Mouse (Mus musculus) kidney, postnatal 36 days (tissue): ENCODE results near the gene Cuta.
"Not testable (repeated sequence)": the region's sequence is repeated elsewhere in the genome, so short reads cannot be mapped to it uniquely, and the experiment has no call there.

Experiments used
- DNase-seq, 2 experiments: peaks; one replicate each; pipeline ENCODE4 v3.0.0; 2021 to 2022; ENCODE audit warnings: mixed read lengths in 2 of 2

Cuta gene

DNA sequence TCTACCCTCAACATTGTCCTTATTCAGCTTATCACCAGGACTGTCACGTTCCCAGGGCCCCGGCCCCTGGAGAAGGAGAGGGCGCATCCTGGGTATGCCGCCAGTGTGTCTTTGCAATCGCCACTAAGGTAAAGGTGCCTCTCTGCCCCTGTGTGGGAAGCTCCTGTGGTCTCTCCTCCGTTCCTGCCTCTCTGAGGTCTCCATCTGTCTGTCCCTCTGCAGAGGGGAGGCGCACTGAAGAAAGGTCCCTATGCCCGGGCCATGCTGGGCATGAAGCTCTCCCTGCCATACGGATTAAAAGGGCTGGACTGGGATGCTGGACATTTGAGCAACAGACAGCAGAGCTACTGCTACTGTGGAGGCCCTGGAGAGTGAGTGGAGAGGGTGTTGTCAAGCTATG is 4.3 kb downstream of the Cuta start:
- DNase-seq = no peak

DNA sequence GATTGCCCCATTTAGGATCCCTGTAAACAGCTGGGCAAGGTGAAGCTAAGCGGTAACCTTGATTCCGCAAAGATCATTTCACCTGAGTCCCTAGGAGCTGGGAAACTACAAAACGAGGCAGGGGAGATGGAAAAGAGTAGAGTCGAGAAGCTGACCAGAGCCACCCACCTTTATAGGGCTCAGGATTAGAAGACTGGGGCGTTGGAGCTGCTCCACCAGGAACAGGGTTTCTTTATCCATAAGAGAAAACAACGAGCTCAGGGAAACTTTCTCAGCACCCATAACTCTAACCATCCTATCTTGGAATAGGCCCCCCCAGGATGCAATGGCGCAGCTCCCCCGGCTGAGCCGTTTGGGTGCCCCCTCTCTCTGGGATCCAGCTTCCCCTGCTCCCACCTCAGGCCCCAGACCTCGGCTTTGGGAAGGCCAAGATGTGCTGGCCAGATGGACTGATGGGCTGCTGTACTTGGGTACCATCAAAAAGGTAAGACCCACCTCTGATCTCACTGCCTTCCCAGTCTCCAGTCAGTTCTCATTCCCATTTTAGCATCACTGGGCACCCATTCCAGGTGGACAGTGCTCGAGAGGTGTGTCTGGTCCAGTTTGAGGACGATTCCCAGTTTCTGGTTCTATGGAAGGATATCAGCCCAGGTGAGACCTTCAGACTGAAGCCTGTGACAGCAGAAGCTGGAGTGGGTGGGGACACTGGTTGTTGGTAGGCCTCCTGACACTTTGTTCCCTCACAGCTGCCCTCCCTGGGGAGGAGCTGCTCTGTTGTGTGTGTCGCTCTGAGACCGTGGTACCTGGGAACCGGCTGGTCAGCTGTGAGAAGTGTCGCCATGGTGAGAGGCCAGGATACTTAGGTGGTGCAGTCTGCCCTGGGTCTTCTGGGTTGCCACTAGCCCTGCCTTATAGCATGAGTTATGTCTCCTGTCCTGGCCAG is 5.2 kb downstream of the Cuta start:
- DNase-seq = no peak

DNA sequence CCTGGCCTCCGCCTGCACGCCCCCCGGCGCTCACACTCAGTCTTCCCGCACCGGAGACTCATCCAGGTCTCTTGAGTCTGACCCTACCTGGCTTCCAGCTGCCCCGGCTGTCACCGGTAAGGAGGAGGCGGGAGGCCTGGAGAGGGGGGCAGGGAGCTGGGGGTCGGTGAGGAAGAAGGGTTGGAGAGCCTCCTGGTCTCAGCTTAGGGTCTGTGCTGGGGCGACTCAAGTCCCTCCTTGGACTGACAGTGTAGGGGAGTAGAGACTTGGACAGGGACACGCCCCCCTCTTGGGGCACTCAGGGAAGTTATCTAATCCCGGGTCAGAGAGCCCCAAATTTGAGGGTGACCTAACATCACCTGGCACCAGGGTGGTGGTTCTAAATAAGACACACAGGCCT is 6.0 kb downstream of the Cuta start:
- DNase-seq = peak in 1 of 2 experiments; percentile 49

DNA sequence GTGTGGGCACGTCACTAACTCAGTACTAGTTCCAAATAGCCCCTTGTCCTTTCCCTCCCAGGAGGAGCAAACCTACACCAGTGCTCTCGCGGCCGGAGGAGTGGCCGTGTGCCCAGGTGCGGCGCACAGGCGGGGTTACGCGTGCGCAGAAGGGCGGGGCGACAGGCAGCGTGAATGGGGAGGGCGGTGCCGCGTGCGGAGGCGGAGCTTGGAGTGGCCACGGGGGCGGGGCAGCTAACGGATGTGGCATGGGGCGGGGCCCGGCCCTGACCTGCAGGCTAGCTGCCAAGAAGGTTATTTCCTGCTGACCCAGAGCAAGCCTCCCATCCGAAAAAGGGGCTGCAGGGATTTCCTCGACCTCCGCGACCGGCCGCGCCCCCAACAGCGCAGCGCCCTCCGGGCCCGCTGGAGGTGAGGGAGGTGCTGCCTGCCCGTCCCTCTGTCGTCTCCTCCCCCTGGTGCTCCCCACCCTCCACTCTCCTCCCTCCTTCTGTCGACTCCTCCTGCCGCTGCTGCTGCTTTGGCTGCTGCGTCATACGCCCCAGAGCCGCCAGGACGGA is 6.5 kb downstream of the Cuta start, which contains the start of gene Phf1:
Phf1 (plus strand) TSS at position 214 of the 560 bp plus-strand sequence.
- peak; percentile 98 to 100 for DNase-seq

DNA sequence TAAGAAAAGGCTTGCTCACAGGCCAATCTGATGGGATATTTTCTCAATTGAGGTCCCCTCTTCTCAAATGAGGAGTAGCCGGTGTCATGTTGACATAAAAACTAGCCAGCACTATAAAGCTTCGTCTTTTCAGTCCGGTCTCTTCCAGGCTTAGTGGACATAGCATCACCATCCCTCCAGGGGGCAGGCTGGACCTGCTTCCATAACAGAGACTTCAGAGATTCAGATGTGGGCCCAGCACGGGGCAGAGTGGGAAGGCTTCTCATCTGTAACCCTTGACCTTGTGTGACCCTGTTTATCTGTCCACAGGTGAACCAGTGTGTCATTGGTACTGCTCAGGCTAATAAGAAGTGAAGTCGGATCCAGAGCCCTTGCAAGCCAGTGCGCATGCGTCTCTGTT is 7.6 kb downstream of the Cuta start:
- DNase-seq = peak; percentile 62 to 80

DNA sequence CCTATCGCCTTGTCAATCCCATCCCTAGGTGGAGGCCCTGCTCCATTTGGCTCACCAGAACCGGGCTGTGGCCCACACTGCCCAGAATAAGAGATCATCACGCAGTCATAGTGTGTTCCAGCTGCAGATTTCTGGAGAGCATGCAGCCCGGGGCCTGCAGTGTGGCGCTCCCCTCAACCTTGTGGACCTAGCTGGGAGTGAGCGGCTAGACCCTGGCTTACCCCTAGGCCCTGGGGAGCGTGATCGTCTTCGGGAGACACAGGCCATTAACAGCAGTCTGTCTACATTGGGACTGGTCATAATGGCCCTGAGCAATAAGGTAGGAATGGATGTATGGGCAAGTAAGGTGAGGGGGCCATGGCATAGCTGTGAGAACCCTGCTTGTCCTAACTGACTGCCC is 14.0 kb downstream of the Cuta start:
- not testable (repeated sequence) for DNase-seq

DNA sequence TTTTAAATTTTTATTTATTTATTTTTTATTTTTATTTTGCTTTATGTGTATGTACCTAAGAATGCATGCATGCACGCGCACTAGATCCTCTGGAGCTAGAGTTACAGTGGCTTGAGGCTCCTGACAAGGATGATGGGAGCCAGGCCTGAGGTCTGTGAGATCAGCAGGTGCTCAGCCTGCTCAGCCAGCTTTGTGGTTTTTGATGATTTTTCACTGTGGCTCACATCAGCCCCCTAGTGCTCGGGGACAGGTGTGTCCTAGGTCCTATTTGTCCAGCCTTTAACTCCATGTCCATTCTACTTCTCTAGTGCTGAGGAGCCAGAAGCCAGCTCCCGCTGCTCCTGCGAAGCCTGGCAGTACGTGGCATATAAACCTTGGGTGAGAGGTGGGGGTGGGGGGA is 17.0 kb downstream of the Cuta start:
- not testable (repeated sequence) for DNase-seq

DNA sequence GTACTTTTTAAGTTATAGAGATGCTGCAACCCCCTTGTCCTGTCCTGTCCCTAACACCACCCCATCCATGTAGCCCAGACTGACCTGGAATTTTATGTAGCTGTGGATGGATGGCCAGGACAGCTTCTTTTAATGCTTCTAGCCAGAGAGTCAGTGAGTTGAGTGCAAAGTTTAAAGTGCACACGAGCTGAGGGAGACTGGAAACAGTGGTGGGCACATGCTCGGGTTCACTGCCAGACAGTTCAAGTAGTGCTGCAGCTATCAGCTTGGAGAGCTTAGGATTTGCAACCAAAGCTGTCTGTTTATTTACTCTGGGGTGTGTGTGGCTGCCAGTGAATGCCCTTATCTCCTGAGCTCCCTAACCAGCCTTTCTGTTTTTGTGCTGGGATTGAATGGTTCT is 19.9 kb downstream of the Cuta start:
- peak; percentile 51 to 54 for DNase-seq

DNA sequence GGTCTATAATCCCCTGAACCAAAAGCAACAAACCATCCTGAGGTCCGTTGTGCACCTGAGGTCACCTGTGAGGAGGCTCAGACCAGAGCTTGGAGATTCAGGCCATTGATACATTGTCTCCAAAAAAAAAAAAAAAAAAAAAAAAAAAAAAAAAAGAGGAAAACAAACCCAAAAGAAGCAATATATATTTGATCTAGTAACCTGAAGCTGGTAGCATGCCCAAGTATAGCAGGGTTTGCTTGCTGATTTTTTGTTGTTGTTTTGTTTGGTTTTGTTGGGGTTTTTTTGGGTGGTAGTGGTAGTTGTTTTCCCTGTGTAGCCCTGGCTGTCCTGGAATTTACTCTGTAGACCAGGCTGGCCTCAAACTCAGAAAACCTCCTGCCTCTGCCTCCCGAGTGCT is 21.0 kb downstream of the Cuta start:
- DNase-seq = no peak

DNA sequence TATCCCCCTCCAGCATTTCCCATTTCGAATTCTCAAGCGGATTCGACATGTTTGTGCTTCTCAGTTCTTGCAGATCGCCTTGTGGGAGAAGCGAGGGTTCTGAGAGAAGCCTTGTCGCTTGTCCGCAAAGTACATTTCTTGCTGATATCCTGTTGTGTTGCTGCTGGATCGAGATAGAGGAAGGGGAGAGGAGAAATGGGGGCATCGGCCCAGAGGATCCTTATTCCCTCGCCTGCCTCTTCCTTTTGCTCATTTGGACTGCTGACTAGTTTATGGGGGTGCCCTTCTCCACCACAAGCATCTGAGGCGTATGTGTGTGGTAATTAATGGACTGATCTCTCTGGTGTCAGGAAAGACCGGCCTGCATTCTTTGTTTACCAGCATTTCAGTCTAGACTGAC is 21.8 kb downstream of the Cuta start:
- not testable (repeated sequence) for DNase-seq

DNA sequence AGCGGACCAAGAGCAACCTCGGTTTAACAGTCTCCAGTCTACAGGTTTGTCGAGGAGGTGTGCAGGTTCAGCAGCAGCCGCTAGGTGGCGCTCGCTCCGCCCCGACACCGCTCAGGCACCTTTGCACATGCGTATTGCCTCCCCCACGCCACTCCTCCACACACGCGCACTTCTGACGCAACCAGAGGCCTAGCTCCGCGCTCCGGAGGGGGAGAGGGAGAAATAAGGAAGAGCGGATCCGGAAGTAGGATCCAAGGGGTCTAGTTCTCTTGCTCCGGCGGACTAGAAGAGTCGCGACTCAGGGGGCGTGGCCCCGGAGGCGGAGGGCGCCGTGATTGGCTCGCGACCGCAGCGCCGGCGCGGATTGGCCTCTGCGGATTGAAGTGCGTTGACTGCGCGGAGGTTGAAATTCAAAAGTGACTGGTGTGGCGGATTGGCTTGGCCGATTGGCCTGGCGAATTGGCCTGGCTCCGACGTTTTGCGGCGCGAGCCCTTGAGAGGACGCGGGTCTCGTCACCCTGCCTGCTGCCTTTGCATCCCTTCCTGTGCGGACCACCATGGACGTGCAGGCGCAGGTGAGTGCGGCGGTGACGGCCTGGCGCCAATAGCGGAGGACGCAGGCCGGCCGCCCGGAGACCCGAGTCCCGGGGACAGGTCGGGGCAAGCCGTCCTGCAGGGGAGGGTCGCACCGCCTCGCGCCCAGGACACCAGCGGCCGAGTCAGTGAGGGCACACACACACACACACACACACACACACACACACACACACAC is 22.5 kb downstream of the Cuta start, which contains the start of gene Kifc5b:
Kifc5b (plus strand) TSS at position 381 of the 772 bp plus-strand sequence.
- peak; percentile 99 to 100 for DNase-seq

DNA sequence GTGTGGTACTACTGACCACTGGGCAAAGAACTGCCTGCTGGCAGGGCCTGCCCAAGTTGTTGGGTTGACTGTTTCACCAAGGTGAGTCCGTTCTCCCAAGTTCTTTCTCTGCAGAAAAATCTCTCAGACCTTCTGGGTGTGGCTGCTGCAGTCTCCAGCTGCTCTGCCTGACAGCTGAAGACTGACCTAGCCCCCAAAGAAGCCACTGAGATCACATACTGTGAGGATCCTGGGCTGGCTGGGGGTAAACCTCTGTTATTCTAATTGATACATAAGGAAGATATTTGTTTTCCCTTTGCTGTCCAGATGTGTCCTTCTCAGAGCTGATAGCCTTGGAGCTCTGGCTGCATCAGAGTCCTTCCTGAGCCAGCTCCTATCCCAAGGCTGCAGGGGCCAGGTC is 24.1 kb downstream of the Cuta start:
- DNase-seq = peak in 1 of 2 experiments; percentile 18

DNA sequence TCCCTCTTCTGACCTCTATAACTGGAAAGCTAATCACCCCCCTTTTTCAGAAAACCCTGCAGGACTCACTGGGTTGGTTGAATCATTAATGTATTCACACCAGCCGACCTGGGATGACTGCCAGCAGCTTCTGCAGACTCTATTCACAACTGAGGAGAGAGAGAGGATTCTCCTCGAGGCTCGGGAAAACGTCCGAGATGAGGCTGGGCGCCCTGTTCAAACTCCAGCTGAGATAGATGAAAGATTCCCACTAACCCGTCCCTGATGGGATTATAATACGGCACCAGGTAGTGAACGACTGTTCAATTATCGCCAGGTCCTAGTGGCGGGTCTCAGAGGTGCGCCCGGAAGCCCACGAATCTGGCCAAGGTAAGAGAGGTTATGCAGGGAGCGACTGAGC is 31.9 kb downstream of the Cuta start:
- DNase-seq = peak; percentile 54 to 70

DNA sequence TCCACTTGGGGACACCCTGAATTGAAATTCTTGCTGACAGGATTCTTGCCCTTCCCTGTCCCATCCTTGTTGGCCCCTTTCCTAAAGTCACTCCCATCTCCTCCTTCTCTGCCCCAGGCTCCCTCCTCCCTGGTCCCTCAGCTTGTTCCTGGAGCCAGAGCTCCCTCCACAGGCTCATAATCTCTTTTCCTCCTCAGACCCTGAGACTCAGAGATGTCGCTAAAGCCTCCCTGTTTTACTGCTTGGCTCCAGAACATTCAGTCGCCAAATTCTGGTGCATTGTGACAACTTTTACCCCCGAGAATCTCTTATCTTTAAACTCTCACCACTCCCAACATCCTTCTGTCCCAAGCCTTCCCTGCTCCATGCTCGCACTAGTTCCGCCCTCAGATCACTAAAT is 35.0 kb downstream of the Cuta start:
- no peak for DNase-seq

DNA sequence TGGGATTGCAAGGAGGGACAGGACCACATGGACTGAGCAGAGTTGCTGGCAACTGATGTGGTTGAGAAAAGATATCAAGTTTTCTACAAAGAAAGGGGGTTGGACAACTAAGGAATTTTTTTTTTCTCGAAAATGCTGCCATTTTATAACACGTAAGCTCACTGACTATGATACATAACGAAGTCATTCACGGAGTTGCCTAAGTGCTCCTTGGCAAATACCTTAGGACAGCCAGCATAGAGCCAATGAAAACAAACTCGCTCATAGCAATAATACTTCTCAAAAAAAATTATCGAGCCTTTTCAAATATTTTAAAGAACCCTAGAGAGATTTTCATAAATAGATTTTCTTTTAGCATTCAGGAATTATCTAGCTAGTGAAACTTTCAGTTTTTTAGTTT is 38.5 kb downstream of the Cuta start:
- DNase-seq = no peak

DNA sequence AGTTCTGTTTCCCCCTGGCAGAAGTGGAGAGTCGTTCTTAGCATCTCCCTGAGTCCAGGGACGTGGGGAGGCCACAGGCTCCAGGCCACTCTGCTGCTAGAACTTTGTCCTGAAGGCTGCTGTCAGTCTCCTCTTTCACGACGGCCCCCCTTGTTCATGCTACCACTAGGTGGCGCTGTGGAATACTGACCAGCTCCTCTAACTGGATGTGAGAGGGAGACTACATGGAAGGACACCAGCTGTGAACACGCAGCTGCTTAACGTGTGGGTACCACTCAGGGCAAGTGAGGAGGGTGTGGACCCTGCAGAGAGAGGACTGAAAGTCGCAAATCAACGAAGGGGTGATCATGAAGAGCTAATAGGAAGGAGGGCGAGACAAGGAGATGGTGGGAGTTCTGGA is 43.8 kb downstream of the Cuta start:
- DNase-seq = peak; percentile 74 to 88

DNA sequence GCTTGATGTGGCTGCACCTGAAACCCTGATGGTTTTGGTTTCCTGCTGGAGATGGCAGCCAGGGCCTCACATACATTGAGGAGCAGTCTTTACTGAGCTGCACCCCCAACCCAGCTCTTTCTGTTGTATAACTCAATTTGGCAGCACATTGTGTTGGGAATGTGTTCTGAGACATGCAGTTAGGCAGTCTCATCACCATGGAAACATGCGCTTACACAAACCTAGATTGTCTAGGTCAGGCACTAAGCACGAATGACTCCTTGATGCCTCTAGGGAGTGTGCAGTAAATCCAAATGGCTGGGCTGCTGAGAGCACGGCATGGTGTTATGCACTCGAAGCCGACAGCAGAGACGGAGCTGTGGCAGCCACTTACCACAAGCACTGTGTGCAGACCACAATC is 45.0 kb downstream of the Cuta start:
- no peak for DNase-seq

DNA sequence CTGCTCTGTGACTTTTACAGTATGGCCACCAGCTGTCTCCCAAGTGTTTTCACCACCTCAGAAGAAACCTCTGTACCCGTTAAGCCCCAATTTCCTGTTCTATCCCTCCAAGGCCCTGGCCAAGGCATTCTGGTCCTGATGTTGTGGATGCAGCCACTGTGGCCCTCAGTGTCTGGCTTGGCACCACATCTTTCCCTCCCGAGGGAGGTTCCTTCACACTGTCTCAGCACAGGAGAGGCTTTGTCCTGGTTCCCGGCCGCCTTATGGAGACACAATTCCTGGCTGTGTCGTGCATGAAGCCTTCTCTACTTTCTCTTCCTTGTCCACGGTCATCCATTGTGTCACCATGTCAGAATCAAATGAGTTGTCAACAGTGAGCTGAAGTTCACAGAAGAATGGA is 45.9 kb downstream of the Cuta start:
- no peak for DNase-seq

DNA sequence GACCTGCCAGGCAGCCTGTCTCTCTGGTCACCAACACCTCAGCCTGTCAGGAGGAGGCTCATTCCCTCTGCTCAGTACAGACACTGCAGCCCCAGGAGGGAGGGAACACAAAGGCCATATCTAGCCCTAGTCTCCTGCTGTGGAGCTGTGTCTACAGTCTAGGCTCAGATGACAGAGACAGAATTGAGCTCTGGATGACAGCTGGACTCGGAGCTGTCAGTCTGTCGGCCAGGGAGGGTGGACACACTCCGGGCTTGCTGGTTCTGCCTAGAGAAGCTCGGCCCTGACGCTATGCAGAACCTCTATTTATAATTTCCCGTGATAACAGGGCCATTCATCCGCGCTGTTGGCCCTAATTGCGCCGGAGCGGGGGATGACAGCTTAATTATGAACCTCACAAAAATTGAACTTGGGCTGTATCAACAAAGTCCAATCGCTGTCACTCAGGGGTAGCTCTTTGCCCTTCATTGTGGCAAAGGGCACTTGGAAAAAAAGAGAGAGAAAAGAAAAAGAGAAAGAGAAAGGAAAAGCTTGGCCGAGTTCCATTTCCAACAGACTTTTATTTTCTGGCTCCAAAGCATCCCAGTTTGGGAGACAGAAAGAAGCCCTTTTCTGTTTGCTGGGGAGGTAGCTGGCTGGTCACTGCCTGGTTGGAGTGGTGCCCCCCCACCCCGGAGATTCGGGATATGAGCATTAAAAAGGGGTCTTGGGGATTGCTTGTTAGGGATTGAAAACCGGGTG is 46.6 kb downstream of the Cuta start:
- peak in 1 of 2 experiments; percentile 28 for DNase-seq

DNA sequence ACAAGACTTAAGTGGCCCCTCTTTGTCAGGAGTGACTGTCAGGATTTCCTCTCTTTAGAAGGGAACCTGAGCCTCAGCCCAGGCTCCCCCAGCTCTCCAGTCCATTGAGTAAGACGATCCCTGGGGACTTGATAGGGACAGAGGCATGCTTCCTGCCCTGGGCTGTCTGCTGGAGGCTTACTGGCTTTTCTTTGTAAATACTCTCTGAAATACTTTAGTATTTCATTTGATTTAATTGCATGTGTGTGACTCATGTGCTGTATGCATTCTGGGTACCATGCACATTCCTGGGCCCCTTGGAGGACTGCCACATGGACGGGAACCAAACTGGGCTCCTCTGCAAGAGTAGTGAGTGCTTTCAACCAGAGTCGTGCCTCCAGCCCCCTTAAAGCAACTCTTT is 51.4 kb downstream of the Cuta start:
- DNase-seq = peak in 1 of 2 experiments; percentile 7

DNA sequence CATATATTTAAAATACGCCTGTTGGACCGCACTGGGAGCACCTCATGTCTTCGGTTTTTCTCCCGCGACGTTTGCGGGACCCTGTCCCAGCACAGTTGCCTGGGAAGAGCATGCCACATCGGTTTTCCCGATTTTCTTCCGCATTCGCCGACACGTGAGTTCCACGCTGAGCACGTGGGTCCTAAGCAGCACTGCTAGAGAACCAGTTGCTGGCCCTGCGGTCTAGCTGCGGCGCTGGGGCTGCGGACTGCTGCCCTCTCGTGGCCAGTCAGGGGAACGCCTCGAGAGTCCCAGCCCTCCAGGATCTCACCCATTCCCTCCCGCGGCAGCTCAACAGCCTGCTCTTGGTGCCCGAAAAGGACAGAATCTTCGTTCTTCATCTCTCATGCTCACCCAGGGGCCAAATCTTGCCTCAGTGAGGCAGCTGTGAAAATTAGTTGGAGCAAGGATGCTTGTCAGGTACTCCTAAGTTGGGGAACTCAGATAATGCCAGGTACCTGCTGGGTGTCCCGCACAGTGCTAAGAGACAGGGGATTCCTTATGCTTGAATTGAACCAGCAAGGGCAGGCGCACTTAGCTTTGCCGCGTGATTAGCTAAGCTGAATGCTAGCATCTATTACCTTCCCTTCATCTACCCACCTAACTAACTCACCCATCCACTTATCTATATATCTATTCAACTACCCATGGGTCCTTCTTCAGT is 53.2 kb downstream of the Cuta start:
- peak; percentile 78 to 88 for DNase-seq
